Mouse (Mus musculus) erythroblast, embryonic 14.5 days (primary cell): Measurements from ENCODE around the gene Micu1.

ENCODE experiments used
- GATA1 ChIP-seq: IDR thresholded peaks from 2 replicates; pipeline ENCODE4 v1.6.1; 2012; ENCODE audit warnings: low read length, inconsistent platforms, mixed read lengths
- TAL1 ChIP-seq: IDR thresholded peaks from 3 replicates; pipeline ENCODE4 v1.6.1; 2012; ENCODE audit warnings: low read length, inconsistent platforms, mixed read lengths

DNA sequence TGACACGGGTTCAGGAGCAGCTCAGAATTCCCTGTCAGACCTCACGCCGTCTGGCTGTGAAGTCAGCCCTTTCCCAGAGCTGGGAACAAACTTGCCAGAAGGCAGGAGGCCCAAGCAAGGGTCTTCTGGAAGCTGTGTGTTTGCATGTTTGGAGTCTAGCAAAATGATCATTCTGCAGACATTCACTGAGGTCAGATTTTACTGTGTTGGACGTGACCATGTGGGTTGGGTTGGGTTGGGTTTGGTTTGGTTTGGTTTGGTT, 197.8 kb downstream of the Micu1 start:
- TF ChIP-seq GATA1 (no peak), TAL1 (no peak)
